Mouse (Mus musculus): ENCODE data around the gene Meis2.

Gene Meis2

DNA sequence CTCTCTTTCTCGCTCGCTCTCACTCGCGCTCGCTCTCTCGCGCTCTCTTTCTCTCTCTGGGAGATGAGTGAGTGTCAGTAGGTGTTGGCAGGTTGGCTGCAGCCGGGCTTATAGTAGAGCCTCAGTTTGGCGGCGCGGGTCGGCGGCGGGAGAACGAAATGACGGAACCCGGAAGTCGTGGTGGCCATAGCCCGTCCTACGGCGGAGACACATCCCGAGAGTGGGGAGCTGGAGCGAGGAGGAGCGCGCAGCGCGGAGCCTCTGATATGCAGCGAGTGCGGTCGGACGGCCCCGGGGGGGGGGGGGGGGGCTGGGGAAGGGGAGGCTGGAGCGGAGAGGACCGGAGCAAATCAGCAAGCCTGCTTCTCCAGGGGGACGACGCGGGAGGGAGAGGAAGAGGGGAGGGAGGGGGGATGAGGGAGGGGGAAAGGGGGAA, at the start of gene Meis2:
TSS of gene Meis2 (minus strand) at position 270 of the 436 bp plus-strand sequence.
- no peak for DNase-seq

GRCm38 (mm10) chr2:116106194-116106593, 40.6 kb upstream of the Meis2 start:
- DNase-seq = no peak

DNA sequence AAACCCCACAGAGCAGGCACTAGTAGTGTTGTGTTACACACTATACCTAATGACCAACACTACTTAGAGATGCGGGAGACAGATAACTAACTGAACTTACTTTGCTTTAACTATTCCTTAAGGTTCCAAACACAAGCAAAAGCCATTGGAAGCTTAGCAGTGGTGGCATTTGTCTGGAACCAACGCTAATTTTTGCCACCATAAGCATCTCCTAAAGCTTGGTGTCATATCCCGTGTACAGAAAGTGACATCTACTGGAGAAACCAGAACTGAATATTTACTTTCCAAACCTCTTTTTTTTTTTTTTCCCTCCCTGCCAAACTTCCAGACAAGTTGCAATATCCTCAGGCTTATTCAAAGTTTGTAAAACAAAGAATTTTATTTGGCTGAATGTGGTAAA, 39.5 kb upstream of the Meis2 start:
- DNase-seq = no peak

DNA sequence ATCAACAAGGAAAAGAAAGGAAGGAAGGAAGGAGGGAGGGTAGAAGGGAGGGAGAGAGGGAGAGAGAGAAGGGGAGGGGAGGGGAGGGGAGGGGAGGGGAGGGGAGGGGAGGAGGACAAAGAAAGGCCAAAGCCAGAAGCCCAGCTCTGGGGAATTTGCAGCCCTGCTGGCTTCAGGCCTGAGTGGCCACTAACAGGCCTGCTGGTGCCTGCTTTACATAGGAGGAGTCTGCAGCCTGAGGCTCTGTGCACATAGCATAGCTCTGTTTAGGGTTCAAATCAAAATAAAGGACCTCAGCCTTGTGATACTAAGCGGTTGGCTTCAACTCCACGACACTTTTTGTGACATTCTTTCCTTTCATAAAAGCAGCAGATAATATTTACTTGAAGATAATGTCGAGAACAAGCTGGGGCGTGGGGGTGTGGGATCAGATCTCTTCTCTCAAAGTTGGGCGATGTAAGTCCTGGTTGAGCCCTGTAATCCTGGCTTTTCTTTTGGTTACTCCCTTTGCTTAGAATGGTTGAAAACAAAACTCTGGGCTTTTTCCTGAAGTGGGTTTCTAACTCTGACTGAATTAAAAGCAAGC, 37.9 kb upstream of the Meis2 start:
- no peak for DNase-seq

GRCm38 (mm10) chr2:116101221-116101620, 35.6 kb upstream of the Meis2 start:
- DNase-seq = no peak

DNA sequence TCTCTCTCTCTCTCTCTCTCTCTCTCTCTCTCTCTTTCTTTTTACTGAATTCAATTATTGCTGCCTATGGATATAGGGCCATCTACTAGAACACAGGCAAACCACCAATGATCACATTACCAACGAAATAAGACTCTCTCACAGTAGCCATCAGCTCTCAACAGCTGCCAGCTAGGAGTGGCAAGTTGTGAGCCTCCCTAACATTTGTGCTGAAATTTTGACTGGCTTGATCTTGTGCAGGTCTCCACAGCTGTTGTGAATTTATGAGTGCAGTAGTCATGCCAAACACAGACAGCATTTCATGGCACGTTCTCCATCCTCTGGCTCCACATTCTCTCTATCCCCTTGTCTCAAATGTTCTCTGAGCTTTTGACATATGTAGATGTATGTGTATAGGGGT, 15.3 kb upstream of the Meis2 start:
- no peak for DNase-seq

DNA sequence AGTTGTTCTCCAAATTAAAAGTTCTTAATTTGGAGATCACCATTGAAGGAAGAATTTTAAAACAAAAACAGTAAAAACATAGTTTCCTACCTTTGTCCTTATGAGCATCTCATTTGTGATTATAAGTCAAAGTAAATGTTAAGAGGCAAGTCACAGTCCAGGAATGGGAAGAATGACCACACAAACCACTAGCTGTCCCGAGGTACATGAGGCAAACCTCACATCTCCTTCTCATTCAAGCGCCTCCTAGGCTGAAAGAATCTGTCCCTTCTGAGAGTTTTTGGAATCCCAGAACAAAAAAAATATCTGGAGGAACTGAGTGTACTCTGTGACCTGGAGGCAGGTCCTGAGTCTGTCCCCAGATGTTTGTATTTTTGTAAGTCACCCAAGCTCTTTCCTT, 13.2 kb upstream of the Meis2 start:
- DNase-seq = no peak

DNA sequence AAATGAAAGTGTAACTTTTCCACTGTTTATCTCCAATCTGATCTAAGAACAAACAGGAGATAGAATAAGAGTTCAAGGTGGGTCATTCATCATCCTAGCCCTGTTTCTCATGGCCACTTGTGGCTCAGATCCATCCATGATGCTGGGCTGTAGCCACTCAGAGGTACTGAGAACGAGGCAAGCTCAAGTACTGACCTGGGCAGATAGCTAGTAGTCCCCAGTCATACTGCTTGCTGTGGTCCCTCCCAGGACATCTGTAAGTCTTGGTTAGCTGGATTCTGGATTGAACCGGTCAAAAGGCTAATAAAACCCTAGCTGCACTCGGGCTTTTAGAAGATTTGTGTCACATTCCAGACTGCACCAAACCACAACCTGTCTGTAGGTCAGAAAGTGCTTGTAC, 12.1 kb upstream of the Meis2 start:
- no peak for DNase-seq

- DNase-seq = no peak
Observed at GRCm38 (mm10) chr2:116076752-116077480, 11.3 kb upstream of the Meis2 start.

DNA sequence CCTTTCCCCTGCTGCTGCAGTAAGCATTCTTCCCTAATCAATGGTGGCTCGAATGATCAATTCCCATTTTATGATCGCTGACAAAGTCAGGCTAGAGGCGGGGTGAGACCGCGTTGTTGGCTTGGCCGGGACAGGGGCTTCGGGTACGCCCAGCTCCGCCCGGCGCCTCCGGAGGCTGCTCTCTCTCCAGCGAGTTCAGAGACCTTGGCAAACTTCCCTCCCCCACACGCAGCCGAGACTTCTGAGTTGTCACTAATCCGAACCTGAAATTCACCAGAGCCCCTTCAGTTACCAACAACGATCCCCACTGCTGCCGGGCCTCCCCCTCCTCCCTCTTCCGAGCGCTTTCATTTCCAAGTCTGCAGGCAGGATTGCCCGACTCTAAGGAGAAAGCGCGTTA, 10.3 kb upstream of the Meis2 start:
- no peak for DNase-seq

DNA sequence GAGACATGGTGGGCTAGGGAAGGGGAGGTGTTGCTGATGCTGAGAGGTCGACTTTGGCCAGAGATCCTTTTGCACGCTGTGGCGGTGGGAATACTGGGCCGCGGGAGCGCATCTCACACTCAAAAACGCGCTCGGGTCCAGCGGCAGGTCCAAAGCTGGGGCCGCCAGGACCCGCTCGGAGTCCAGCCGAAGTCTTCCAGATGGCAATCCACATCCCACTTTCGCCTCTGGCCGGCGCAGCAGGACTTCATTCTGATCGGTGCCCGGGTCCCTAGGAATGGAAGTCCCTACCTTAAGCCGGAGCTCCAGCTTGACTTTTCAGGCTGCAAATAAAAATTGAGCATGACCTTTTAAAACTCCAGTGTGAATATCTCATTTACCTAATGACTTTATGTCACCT, 9.8 kb upstream of the Meis2 start:
- no peak for DNase-seq

DNA sequence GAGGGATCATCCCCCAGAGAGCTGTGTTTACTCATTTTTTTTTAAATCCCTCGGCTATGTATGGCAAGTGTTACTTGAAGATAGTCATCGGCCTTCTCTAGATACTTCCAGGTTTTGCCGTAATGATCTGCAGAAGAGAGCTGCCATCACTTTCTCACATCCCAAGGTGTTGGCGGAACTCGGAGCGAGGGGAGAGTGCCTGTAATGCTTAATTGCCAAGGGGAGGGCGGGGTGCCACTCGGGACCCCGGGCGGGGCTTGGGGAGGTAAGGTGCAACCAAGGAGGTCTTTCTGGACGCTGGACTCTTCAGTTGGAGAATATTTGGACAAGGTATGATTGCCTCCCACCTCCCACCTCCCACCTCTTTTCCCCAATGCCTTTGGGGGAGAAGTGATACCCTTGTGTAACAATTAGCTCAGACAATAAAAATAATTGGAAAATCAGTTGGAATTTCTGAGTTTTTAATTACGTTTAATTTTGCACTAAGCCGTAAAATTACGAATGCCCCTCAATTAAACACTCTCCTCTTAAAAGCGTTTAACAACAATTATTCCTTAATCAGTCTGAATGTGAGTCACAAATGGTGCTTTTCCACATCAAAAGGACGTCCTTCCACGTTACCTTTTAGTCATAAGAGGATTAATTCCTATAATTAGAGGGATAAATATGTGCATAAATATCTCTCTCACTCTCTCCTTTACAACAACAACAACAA, 9.2 kb upstream of the Meis2 start:
- no peak for DNase-seq

GRCm38 (mm10) chr2:116074061-116074460, 8.4 kb upstream of the Meis2 start:
- no peak for DNase-seq

DNA sequence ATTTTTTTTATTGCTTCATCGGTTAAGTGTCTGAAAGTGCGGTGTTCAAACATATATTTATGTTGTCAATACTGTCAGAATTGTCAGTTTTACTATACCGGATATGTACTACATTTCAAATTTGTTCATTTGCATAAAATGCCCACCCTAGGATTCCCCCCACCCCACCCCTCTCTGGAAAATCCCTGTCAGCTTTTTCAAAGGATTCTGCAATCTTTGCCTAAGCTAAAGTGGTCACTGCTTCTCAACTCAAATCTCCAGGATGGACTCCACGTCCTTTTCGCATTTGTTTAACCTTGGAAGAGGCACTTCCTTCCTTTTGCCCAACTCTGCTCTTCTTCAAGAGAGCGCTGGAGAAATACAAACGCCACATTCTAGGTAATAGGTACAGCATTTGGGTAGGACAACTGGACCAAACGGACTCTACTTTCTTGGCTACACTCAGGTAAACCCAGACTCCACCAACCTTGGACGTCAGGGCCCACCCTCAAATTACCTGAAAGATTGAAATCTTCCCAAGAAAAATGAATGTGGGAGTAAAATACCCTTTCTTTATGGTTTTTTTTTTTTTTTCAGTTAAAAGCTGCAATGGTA, 7.8 kb upstream of the Meis2 start:
- DNase-seq = no peak

GRCm38 (mm10) chr2:116072706-116073105, 7.1 kb upstream of the Meis2 start:
- DNase-seq = no peak

GRCm38 (mm10) chr2:116072321-116072640, 6.6 kb upstream of the Meis2 start:
- DNase-seq = no peak

GRCm38 (mm10) chr2:116071571-116072320, 6.1 kb upstream of the Meis2 start:
- DNase-seq = no peak

- no peak for DNase-seq
Observed at GRCm38 (mm10) chr2:116070614-116071425, 5.2 kb upstream of the Meis2 start.

- DNase-seq = no peak
Observed at GRCm38 (mm10) chr2:116069451-116070225, 4.0 kb upstream of the Meis2 start.

DNA sequence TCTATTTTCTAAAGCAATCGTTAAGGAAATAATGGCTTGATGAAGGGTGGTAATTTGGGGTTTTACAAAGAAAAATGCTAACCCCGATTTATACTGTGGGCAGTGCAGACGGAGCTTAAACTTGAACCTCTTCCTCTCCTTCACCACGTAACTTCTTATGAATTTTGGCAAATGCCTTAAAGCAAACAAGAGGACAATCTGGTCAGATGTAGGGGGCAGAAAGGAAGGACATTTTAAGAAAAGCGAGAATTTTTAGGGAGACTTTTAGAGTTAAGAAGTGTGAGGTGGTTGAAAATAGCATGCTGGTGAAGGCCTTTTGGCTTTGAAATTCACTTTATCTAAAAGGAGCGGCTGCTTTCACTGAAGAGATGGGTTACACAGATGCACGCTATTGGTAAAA, 3.3 kb upstream of the Meis2 start:
- DNase-seq = no peak

- DNase-seq = no peak
Observed at GRCm38 (mm10) chr2:116068461-116068860, 2.8 kb upstream of the Meis2 start.

GRCm38 (mm10) chr2:116067711-116068110, 2.1 kb upstream of the Meis2 start:
- no peak for DNase-seq

All from cerebellum, adult 11 months (tissue).